Mouse (Mus musculus) thymus, adult 2 months (tissue): Measurements from ENCODE around the gene Tmem150b. TPM values are rescaled to one million over a fixed set of nuclear protein-coding genes. Genes with fewer than 3 reads are reported as not detected.

Source experiments
- DNase-seq: peaks from one replicate; pipeline ENCODE4 v3.0.0; 2021
- H3K27ac ChIP-seq: fragments of 200-500 bp; 2 replicates; pipeline ENCODE4 v1.5.1; 2012; ENCODE audit warnings: low read length, control low read depth; ENCODE audit not compliant: control insufficient read depth, insufficient read depth
- H3K27me3 ChIP-seq: fragments of 200-500 bp; 2 replicates; pipeline ENCODE4 v1.6.1; 2012; ENCODE audit warnings: mild to moderate bottlenecking, low read length, moderate library complexity, mixed read lengths; ENCODE audit not compliant: control insufficient read depth, insufficient read depth
- H3K36me3 ChIP-seq: fragments of 200-500 bp; 2 replicates; pipeline ENCODE4 v1.6.1; 2012; ENCODE audit warnings: mild to moderate bottlenecking, low read length, moderate library complexity; ENCODE audit not compliant: control insufficient read depth, insufficient read depth
- H3K4me1 ChIP-seq: fragments of 200-500 bp; replicated peaks from 2 replicates; pipeline ENCODE4 v1.6.1; 2012; ENCODE audit warnings: low read length; ENCODE audit not compliant: control insufficient read depth, insufficient read depth
- H3K4me3 ChIP-seq: fragments of 200-500 bp; 2 replicates; pipeline ENCODE4 v1.5.1; 2012; ENCODE audit warnings: mild to moderate bottlenecking, low read length, control low read depth, moderate library complexity; ENCODE audit not compliant: control insufficient read depth, insufficient read depth
- CTCF ChIP-seq: fragments of 200-500 bp; IDR thresholded peaks from 2 replicates; pipeline ENCODE4 v1.5.1; 2012; ENCODE audit warnings: mild to moderate bottlenecking, control low read depth, low read length, moderate library complexity, borderline replicate concordance; ENCODE audit not compliant: control insufficient read depth, poor library complexity, insufficient read depth; ENCODE audit errors: extremely low read depth
- POLR2A ChIP-seq: fragments of 200-500 bp; IDR thresholded peaks from 2 replicates; pipeline ENCODE4 v1.6.1; 2012; ENCODE audit warnings: mild to moderate bottlenecking, low read length, control low read depth, moderate library complexity; ENCODE audit not compliant: control insufficient read depth, poor library complexity, insufficient read depth; ENCODE audit errors: extremely low read depth
- WGBS: fragments of 180-500 bp; shearing (Covaris S2); methylation state at CpG from one replicate; pipeline ENCODE4 v1.1.7; 2018; 5-methylcytosine and 5-hydroxymethylcytosine counted together
- polyA plus RNA-seq: library from polyadenylated mRNA; depleted of rRNA; stranded (reverse); fragments of >200 nt; gene quantifications from 2 replicates; pipeline ENCODE4 v1.2.3, GENCODE M21; 2012

The Tmem150b gene
- polyA plus RNA-seq, 1 experiment, result 3.7 TPM

DNA sequence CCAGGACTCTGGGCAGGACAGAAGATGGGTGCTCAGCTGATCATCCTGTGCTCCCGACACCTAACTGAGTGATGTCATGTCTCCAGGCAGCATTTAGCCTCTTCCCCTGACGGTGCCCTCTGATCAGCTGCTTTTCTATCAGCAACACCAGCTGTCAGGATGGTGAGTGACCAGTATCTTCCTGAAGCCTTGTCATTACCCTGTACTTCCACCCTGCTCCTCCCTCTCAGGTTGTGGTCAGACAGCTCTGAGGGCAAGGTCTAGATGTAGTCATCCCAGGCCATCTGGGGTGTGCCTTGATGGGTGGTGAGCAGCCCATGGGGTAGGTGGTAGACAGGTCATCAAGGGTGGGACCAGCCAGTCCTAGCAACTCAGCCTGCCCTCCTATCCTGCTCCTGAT lies 24.1 kb upstream of the Tmem150b start:
- Histone ChIP-seq H3K27me3 (no peaks in the 10 kb centered on the region), H3K4me1 (peaks cover 17% of the 10 kb centered on the region), H3K27ac (no peak overlapping the region), H3K36me3 (no peaks in the 10 kb centered on the region), H3K4me3 (no peak overlapping the region)
- TF ChIP-seq CTCF (no peak), POLR2A (no peak)
- no peak for DNase-seq
- WGBS, result 94% methylated on average over 2 of the region's 2 CpGs

DNA sequence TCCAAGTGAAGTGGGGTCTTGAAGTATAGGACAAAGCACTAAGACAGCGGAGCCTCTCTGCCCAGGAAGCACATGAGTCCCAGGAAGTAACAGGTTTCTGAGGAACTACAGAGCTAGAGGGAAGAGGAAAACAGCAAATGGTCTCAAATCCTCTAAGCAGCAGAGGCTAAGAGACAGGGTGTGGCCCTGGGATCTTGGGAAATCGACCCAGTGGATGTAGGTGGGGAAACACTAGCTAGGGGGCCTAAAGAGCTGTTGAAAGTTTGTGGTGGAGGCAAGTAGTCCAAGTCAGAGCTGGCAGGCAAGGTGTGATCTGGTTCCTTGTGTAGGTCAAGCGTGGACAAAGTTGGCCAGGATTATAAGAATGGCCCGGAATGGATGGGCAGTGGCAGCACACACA lies 23.3 kb upstream of the Tmem150b start:
- H3K36me3 ChIP-seq, result no peaks in the 10 kb centered on the region
- H3K4me1 ChIP-seq, result peaks cover 16% of the 10 kb centered on the region
- no peak overlapping the region for H3K4me3 ChIP-seq
- no peak overlapping the region for H3K27ac ChIP-seq
- no peaks in the 10 kb centered on the region for H3K27me3 ChIP-seq
- TF ChIP-seq POLR2A (no peak), CTCF (no peak)
- no peak for DNase-seq
- WGBS, result 81% methylated on average over 4 of the region's 4 CpGs

DNA sequence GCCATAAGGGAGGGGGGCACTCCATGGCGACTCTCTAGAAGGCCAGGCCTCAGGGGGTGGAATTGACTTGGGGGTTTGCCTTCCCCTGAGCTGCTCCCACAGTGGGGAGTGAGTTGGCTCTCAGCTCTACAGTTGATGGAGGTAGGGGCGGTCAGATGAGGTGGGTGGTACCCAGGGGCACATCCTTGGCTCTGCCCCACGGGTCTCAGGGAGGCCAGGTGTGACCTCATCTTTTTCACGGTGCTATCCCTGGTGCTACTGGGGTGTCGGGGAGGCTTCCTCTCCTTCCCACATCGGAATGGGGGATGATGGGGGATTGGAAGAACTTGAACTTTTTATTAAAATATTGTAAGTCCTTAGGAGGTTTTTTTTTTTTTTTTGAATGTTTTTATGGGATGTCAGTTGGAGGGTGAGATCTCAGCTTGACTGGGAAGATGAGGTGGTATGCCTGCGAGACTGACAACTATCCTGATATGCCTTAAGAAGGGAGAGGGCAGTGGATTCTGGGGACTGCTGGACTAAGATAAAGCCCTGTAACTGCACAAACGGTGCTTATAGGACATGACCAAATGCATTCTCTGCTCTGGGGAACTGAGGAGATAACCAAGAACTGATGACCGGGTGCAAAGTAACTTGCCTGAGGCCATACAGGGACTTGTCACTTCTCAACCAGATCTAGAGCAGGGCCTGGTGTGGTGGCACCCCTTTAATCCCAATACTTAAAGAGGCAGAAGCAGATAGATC lies 22.3 kb upstream of the Tmem150b start:
- Histone ChIP-seq H3K27ac (no peak overlapping the region), H3K36me3 (no peaks in the 10 kb centered on the region), H3K4me3 (no peak overlapping the region), H3K27me3 (no peaks in the 10 kb centered on the region), H3K4me1 (peaks cover 9% of the 10 kb centered on the region)
- WGBS, result 94% methylated on average over 9 of the region's 9 CpGs
- DNase-seq, result no peak
- TF ChIP-seq POLR2A (no peak), CTCF (no peak)

DNA sequence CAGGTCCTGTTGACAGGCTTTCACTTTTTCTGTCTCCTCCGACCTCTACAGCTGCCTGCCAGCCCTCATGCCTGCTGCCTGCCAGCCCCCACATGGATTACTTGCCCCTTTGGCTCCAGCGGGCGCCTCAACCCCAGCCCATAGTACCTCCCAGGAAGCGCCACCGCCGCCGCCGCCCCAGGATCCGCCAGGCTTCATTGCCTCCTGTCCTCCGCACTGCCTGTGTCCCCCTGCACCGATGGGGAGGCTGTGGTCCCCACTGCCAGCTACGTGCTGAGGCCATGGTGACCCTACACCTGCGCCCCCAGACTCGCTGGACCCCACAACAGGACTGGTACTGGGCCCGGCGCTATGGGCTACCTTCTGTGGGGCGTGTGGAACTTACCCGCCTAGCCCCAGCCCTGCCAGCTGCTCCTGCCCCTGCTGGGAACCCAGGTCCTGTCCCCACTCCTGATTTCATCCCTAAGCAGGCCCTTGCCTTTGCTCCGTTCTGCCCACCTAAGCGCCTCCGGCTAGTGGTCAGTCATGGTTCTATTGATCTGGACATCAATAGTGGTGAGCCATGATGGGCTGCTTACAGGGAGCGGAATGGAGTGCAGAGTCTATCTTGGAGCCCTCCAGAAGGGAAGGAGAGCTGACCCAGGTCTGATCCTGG lies 21.4 kb upstream of the Tmem150b start:
- WGBS, result 97% methylated on average over 22 of the region's 22 CpGs
- no peak for DNase-seq
- H3K36me3 ChIP-seq, result no peaks in the 10 kb centered on the region

DNA sequence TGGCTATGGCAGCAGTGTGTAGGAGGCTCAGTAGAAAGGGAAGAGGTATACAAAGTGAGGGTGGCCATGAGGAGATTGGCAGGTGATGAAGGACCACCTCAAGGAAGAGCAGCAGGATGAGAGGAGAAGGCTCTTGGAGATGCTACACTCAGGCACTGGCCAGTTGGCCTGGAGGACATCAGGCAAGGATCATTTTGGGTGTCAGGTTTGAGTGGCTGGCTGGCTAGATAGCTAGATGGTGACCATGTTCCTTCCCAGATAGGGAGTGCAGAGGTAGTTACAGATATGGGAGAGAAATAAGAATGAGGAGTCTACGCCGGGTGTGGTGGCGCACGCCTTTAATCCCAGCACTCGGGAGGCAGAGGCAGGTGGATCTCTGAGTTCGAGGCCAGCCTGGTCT lies 19.8 kb upstream of the Tmem150b start:
- no peak for TF ChIP-seq CTCF
- no peak for TF ChIP-seq POLR2A
- no peak overlapping the region for H3K4me3 ChIP-seq
- H3K36me3 ChIP-seq, result no peaks in the 10 kb centered on the region
- H3K4me1 ChIP-seq, result peaks cover 12% of the 10 kb centered on the region
- no peaks in the 10 kb centered on the region for H3K27me3 ChIP-seq
- DNase-seq, result no peak
- WGBS, result over 99% methylated on average over 6 of the region's 6 CpGs
- no peak overlapping the region for H3K27ac ChIP-seq

More for the DNA sequence above, 21.4 kb upstream of the Tmem150b start:
- H3K27ac ChIP-seq, result no peak overlapping the region
- peaks cover 1% of the 10 kb centered on the region; the same call in 1 of the 2 replicates for H3K4me1 ChIP-seq
- TF ChIP-seq CTCF (no peak), POLR2A (no peak)
- no peaks in the 10 kb centered on the region for H3K27me3 ChIP-seq
- H3K4me3 ChIP-seq, result no peak overlapping the region

DNA sequence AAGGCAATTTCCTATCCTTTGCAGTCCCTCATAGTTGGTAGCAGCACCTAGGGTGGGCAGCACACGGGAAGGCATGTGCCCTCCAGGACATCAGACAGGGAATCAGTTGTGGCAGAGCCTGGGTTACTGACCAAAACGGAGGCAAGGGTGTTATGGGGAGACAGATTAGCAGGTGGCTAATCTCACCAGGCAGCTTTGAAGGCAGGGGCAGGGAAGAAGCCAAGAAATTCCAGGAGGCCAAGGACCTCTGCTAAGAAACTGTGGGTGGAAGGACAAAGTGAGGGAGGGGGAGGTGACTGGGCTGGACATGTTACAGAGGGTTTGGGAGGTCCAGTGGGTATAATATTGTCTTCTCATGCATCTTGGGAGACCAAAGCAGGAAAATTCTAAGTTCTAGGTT lies 18.3 kb upstream of the Tmem150b start:
- DNase-seq, result no peak
- Histone ChIP-seq H3K27me3 (no peaks in the 10 kb centered on the region), H3K4me3 (no peak overlapping the region), H3K36me3 (no peaks in the 10 kb centered on the region), H3K27ac (no peak overlapping the region), H3K4me1 (peaks cover 16% of the 10 kb centered on the region)
- TF ChIP-seq CTCF (no peak), POLR2A (no peak)
- 97% methylated on average over 2 of the region's 2 CpGs for WGBS
